In the genomic region with DNA sequence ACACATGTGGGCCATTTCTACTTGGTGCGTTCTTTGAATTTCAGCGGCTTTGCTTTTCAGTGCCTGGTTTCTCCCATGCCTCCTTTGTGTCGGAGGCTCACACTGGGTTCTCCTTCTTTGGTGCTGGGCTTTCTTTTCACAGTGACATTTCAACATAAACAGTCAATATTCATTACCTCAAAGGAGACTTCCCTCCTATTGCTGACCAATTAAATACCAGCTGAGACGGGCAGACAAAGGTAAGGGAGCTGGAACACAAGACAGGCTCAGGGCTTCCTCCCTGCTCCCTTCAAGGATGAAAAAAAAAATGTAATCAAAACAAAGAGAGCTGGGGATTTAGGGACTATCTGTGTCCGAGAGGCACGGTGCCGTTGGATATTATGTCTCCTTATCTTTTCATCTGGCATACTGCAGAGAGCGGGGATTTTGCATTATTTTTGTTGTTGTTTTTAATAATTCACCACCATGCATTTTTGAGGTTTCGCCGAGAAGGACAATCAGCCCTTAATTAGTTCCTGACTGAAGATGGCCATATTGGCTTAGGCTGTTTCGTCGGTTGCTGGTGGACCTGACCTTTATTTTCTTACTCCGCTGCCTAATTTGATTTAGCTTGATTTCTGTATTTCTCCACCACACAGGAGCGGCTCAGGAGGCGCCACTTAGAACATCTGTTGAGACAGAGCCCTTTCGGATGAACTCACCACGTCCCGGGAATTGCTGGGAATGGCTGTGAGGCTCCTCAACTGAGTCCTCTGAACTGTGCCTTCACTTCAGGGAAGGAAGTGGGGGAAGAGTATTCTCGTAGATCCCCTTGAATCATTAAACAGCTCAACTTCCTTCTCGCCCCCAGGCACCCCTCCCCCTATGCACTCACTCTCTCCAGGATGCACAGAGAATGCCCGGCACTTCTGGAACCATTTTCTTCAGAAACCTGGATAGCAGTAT, we compare ENCODE assay signal across 8 mouse cellular contexts.
DNase-seq lines count a peak whose midpoint lies in the region; ATAC-seq and TF ChIP-seq lines count a peak whose summit lies in the region.

No protein-coding gene starts in this region.

- H3K4me2 ChIP-seq in lung, postnatal 0 days (replicated peaks; ENCODE audit: low read depth, low read length), result peak overlapping the region; percentile 48
- peak overlapping the region; percentile 43 for H3K4me2 ChIP-seq in forebrain, embryonic 16.5 days (ENCODE audit: low read length)
- peak overlapping the region; percentile 33 for H3K4me2 ChIP-seq in liver, embryonic 12.5 days
- H3K4me2 ChIP-seq in stomach, embryonic 16.5 days (ENCODE audit: low read depth, low read length), result peak overlapping the region; percentile 46

- TF ChIP-seq CTCF in lung, postnatal 0 days (IDR thresholded peaks at IDR 0.05), result no peak

- WGBS in lung, postnatal 0 days, result 18% methylated on average over 21 of the region's 21 CpGs
- WGBS in forebrain, embryonic 16.5 days, result under 1% methylated on average over 21 of the region's 21 CpGs
- 23% methylated on average over 21 of the region's 21 CpGs for WGBS in liver, embryonic 12.5 days (ENCODE audit: insufficient replicate concordance)
- 20% methylated on average over 21 of the region's 21 CpGs for WGBS in stomach, embryonic 16.5 days

- DNase-seq in lung, postnatal 0 days (ENCODE audit: low spot score), result peak; percentile 13
- DNase-seq in lung, postnatal 25 days (ENCODE audit: low spot score), result no peak
- DNase-seq in cerebellum, adult 9-10 months, result no peak
- DNase-seq in testis, postnatal 14 days (ENCODE audit: low spot score), result no peak
- no peak for DNase-seq in urinary bladder, postnatal 14 days (ENCODE audit: low spot score)

- H3K4me3 ChIP-seq in lung, postnatal 0 days (ENCODE audit: low read depth, low read length), result peak overlapping the region; percentile 16
- H3K4me3 ChIP-seq in forebrain, embryonic 16.5 days (replicated peaks; ENCODE audit: low read length), result peak overlapping the region; percentile 18
- peak overlapping the region; percentile 6 for H3K4me3 ChIP-seq in liver, embryonic 12.5 days
- H3K4me3 ChIP-seq in stomach, embryonic 16.5 days (replicated peaks; ENCODE audit: low read length), result peak overlapping the region; percentile 31

- H3K27ac ChIP-seq in lung, postnatal 0 days (ENCODE audit: low read length), result no peak overlapping the region
- H3K27ac ChIP-seq in forebrain, embryonic 16.5 days (ENCODE audit: low read length), result no peak overlapping the region
- H3K27ac ChIP-seq in liver, embryonic 12.5 days, result no peak overlapping the region
- H3K27ac ChIP-seq in stomach, embryonic 16.5 days (ENCODE audit: low read length), result no peak overlapping the region

- H3K9ac ChIP-seq in lung, postnatal 0 days (replicated peaks; ENCODE audit: low read depth), result no peak overlapping the region
- H3K9ac ChIP-seq in forebrain, embryonic 16.5 days (replicated peaks; ENCODE audit: low read depth, low read length), result peak overlapping the region; percentile 28
- H3K9ac ChIP-seq in liver, embryonic 12.5 days, result no peak overlapping the region
- peak overlapping the region; percentile 50 for H3K9ac ChIP-seq in stomach, embryonic 16.5 days (ENCODE audit: low read length)

- peak; percentile 9; the same call in 1 of the 2 replicates for ATAC-seq in lung, postnatal 0 days
- ATAC-seq in forebrain, embryonic 16.5 days, result no peak
- no peak for ATAC-seq in liver, embryonic 12.5 days
- no peak for ATAC-seq in stomach, embryonic 16.5 days (ENCODE audit: insufficient read depth, low FRiP score)

- H3K36me3 ChIP-seq in lung, postnatal 0 days (ENCODE audit: insufficient read depth, low read length), result no peaks in the 10 kb centered on the region
- H3K36me3 ChIP-seq in forebrain, embryonic 16.5 days (ENCODE audit: control insufficient read depth, insufficient read depth), result no peaks in the 10 kb centered on the region
- H3K36me3 ChIP-seq in liver, embryonic 12.5 days, result no peaks in the 10 kb centered on the region
- H3K36me3 ChIP-seq in stomach, embryonic 16.5 days (ENCODE audit: control insufficient read depth, insufficient read depth, low read length), result no peaks in the 10 kb centered on the region

- no peaks in the 10 kb centered on the region for H3K27me3 ChIP-seq in lung, postnatal 0 days (replicated peaks; ENCODE audit: insufficient read depth, low read length)
- H3K27me3 ChIP-seq in forebrain, embryonic 16.5 days (replicated peaks; ENCODE audit: control insufficient read depth, insufficient read depth, low read length), result peaks cover 48% of the 10 kb centered on the region
- H3K27me3 ChIP-seq in liver, embryonic 12.5 days (replicated peaks), result no peaks in the 10 kb centered on the region
- H3K27me3 ChIP-seq in stomach, embryonic 16.5 days (ENCODE audit: control insufficient read depth, insufficient read depth, low read length), result no peaks in the 10 kb centered on the region

- TF ChIP-seq EP300 in lung, postnatal 0 days (IDR thresholded peaks at IDR 0.05), result no peak

- no peaks in the 10 kb centered on the region for H3K4me1 ChIP-seq in lung, postnatal 0 days (ENCODE audit: insufficient read depth, low read depth, low read length)
- peaks cover 10% of the 10 kb centered on the region for H3K4me1 ChIP-seq in forebrain, embryonic 16.5 days (replicated peaks; ENCODE audit: control insufficient read depth, insufficient read depth, low read length)
- no peaks in the 10 kb centered on the region for H3K4me1 ChIP-seq in liver, embryonic 12.5 days
- no peaks in the 10 kb centered on the region for H3K4me1 ChIP-seq in stomach, embryonic 16.5 days (ENCODE audit: control insufficient read depth, insufficient read depth, low read length)

- no peaks in the 10 kb centered on the region for H3K9me3 ChIP-seq in lung, postnatal 0 days (ENCODE audit: low read length)
- no peaks in the 10 kb centered on the region for H3K9me3 ChIP-seq in forebrain, embryonic 16.5 days (ENCODE audit: control insufficient read depth, low read length)
- no peaks in the 10 kb centered on the region for H3K9me3 ChIP-seq in liver, embryonic 12.5 days (replicated peaks)
- no peaks in the 10 kb centered on the region for H3K9me3 ChIP-seq in stomach, embryonic 16.5 days (replicated peaks; ENCODE audit: control insufficient read depth, low read length)

Comparison
In these comparisons a context has a peak if more than half of its experiments do, and no peak if none do; other contexts are left out.
1. H3K9ac ChIP-seq: peak in forebrain, embryonic 16.5 days (single experiment) and stomach, embryonic 16.5 days (single experiment); none in lung, postnatal 0 days (single experiment) and liver, embryonic 12.5 days (single experiment).
2. Peak in every context shown above with its lines, with median percentiles within 50 percentile points of each other: H3K4me2 ChIP-seq and H3K4me3 ChIP-seq.